Mouse (Mus musculus) layer of hippocampus, adult 18-20 months (tissue): ENCODE data around the gene Nol4l. TPM values are rescaled to one million over a fixed set of nuclear protein-coding genes. Genes with fewer than 3 reads are reported as not detected.

Experiments
- DNase-seq, 2 experiments: peaks; one replicate each; pipeline ENCODE4 v3.0.0; 2022; ENCODE audit warnings: low spot score in 2 of 2
- total RNA-seq, 2 experiments: library from RNA; stranded (reverse); gene quantifications; 2 replicates each; pipeline ENCODE4 v1.2.3; 2021

Nol4l gene
- total RNA-seq, 2 experiments from 2014 or later: 46.5 to 48.1 TPM

DNA sequence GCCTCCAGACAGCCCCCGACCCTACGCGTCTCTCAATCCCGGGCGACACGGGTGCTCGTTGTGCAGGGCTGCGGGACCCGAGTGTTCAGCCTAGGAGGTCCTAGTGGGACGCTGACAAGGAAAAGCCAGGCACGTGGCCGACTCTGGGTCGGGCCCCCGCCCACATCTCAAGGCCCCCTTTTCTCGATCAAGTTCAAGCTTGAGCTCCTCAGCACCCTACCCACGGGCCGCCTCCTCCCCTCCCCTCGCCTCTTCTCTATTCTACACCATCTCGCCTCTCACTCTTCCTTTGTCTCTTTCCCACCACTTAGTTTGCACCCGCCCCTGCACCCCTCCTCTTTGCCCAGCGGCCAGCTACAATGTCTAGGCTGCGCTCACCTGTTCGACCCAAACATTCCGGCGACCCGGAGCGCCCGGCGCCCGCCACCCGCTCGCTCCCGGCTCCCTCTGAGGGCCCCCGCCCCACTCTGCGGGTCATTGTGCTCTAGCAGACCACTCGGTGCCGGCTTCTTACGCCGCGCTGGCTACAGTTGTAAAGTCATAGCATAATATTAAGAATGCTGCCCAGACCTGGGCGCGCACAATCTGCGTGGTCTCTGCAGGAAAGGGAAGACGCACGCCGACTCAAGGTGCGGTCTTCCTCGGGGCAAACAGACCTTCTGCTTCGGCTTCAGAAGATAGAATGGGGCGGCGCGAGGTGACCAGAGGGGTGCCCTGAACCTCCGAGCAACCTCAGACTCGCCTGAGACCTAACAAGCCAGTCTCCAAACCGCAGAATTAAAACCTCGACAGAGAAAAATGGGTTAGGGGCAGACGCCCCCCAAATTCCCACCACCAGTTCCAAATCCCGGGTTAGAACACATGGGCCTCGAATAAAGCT is 84.4 kb downstream of the Nol4l start:
- no peak for DNase-seq

DNA sequence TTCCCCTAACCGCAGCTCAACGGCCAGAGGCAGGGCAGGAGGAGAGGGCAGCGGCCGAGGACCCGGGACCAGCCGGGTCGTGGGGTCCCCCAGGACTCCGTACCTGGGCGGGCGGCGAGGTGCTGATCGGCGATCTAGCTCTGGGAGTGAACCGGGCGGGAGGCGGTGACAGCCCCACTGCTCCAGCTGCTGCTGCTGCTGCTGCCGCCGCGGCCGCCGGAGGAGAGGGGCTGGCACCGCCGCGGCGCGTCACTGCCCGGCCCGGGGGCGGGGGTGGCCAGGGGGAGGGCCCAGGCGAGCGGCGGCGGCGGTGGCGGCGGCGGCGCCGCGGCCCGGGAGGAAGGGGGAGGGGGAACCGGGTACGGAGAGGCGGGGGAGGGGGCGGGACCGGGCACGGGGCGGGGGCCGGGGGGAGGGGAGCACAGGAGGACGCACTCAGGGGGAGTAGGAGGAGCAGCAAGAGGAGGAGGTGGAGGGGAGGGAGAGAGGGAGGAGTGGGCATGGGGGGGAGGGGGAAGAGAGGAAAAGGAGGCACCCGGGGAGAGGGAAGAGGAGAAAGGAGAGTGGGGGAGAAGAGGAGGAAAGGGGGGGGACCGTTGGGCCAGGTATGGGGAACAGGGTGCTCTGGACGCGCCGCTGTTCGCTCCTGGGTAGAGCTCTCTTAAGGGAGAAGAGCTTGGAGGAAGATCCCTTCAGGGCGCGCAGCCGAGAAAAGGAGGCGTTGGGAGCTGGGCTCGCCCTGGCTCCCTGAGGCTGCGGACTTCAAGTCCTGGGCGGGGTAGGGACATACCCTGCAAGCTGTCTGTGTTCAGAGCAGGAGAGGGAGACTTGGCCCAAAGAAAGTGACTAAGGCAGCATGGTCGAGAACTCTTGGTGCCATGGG is 85.3 kb downstream of the Nol4l start:
- peak in 1 of 2 experiments; percentile 44 for DNase-seq

DNA sequence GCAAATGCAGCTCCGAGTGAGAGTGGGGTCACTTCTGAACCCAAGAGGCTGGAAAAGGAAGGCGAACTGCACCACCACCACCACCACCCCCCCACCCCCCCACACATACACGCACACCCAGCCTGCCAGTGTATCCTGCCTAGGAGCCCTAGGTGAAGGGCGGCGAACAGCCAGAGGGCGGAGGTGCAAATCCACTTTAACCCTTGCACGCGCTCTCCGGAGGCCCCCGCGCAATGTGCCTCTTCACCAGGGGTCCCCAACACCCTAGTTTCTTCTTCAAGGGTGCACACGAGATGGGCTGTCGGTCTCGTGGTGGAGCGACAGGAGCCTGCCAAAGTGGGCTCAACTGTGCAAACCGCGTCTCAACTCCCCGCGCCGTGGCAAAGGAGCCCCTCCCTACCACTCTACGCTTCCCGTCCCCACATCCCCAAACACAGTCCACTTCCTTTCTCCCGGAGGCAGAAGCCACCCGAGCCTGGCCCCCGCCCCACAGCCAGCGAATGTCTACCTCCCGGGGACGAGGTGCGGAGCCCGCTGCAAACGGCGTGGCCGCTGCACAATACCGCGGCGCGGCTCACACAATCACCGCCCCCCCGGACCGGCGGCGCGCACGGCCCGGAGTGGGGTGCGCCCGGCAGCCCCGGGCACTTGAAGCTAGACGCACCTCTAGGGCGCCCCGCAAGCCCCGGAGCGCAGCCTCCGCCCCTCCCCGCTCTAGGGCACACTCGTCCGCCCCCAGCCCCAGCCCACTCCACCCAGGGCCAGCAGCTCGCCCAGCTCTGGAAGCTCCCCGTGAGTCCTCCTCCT is 86.1 kb downstream of the Nol4l start:
- peak in 1 of 2 experiments; percentile 31 for DNase-seq

DNA sequence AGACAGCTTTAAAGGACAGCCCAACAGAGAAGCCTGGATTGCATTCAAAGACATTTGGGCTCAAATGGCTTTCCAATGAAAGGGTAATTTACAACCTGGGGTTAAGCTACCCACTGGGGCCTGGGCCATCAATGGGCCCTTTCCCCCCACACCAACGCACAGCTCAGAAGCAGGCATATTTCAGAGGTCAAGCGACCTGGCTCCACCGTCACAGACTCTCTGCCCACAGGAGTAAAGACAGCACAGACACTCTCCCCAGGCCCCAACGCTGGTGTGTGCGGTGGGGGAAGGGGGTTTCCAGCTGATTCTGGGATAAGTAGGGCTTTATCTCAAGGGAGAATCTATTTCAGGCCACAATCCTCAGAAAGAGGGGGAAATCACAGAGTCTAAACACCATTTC is 87.1 kb downstream of the Nol4l start:
- no peak for DNase-seq

DNA sequence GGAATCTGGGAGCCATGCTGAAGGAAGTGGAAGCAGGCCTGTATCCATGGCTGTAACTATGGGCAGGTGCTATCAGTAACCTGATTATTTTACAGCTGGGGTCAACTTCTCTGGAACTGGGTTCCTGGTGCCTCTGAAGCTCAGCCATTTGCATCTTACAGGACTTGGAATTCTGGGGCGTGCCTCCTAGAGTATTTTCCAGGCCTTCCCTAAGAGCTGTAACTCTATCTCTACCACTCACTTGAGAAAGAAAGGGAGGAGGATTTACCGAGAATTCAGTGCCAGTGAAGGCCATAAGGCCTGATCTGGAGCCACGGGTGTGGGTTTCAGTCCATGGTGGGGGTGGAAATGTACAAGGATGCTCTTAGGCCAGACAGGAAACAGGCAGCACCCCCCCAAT is 88.5 kb downstream of the Nol4l start:
- no peak for DNase-seq

DNA sequence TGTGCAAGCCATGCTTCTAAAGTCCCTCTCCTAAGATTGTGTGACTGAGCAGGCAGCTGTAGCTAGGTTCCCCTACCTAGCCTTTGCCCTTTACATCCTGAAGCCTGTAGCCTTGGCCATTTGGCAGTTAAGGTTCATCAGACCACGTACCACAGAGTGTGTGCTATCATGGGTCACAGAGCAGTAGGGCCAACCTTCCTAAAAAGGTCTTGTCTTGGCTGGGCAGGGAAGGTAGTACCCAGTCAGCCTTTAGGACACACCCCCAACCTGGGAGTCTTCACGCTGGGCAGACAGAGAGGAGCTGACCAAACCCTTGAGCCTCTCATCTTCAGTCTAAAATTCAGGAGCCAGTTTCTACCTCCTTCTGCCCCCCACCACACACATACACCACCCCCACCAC is 89.0 kb downstream of the Nol4l start:
- DNase-seq: no peak

DNA sequence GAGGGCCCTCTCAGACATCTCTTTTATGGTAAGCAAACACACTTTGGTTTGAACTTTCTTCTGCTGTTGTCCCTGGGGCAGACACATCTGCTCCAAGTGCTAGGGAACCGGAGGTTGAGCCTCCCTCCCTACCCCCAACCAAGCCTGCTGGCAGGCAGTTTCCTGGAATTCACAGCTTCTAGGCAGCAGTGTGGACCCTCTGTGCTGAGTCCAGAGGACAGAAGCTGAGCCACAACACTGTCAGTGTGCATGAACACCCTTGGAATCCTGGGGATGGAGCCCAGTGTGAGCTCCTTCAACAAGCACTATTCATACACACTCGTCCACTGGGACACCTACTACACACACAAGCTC is 92.5 kb downstream of the Nol4l start:
- no peak for DNase-seq

DNA sequence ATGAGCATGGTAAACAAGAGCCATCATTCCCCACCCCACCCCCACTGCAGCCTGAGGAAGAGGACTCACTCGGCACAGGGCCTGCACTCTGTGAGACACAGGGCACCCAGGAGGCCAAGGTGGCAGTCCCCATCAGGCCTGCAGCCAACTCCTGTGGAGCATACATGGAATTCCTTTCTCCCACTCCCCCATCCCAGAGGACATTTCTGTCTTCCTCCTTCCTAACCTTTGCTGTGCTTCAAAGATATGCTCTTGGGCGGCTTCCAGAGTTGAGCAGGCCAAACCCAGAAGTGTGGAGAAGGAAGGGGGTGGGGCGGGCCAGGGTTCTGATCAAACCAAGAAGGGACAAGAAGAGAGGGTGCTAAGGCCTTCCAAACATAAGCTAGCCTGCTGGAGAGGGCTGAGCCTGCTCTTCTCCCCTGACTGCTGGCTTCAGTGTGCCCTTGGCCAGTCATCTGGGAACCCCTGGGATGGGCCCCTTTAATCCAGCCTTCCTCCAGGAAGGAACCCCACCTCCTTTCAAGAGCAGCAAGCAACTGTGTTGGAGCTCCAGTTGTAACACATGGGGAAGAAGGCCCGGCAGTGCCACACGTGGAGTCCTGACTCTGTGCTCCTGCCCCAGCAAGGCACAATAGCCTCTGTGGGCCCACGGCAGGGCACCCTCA is 93.0 kb downstream of the Nol4l start:
- no peak for DNase-seq

DNA sequence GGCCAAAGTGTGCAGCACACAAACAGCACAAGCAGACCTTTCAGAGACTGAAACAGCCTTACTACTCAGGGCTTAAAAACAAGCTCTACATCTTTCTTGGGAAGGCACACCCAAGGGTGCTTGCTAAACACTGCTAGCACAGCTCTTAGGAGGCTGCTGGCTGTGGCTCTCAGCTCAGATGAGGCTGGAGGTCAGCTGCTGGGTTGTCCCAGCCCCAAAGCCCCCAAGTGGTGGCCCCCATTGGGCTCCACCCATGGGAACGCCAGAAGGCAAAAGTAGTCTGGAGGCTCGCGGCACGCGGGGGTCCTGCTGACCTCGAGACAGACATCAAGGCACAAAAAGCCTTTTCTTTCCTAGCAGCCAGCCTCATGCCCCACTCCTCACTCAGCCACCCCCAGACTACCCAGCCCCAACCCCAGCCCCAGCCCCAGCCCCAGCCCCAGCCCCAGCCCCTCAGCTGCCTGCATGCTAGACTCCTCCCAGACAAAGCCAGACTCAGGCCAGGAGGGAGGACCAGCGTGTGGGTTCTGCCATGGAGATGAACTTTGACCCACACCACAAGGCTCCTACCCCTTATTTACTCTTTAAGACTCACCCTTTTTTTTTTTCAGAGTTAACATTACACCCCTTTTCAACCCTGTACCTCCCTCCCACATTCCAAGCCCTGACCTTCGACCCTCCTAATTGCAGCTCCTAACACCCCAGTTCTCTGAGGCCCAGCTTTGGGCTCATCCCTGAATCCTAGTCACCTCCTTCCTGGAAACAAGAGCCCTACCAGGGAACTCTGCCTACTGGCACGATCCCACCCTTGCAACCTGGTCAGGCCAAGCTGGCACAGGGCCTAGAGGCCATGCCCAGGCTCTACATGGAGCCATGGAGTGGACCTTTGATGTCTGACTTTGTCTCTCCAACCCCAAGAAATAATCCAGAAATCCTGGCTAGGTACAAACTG is 94.6 kb downstream of the Nol4l start:
- DNase-seq: no peak

DNA sequence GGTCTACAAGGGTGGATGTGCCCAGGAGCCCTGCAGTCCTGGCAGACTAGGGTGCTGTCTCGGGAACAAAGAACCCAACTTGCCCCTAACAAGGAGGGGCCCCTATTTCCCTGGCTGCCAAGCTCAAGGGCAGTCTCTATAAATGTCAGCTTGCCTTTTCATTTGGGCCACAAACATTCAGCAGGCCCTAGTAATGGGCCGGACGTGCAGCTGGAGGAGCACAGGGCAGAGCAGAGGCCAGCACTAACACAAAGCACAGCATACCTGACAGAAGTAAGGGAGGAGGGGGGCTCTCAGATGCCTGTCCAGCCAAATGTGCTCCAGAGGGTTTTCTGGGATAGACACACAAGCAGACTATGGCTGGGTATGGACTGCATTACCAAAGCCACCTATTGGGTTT is 95.9 kb downstream of the Nol4l start:
- no peak for DNase-seq

DNA sequence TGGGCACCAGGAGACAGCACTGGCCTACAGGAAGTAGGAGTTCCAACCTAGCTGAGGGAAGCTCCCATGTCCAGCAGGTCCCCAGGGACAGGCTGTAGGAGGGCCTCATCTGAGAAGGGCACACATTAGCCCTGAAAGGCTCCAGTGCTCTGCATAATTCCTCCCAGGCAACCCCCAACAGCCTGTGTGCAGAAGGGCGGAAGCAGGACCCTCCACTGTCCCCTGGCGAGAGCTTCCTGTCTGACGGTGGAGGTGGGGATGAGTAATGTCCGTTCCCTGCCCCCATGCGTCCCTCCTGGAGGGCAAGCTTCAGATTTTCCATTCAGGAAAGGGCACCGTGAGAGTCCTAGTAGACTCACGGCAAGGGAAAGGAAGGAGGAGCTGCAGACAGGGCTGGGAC is 97.3 kb downstream of the Nol4l start:
- no peak for DNase-seq

DNA sequence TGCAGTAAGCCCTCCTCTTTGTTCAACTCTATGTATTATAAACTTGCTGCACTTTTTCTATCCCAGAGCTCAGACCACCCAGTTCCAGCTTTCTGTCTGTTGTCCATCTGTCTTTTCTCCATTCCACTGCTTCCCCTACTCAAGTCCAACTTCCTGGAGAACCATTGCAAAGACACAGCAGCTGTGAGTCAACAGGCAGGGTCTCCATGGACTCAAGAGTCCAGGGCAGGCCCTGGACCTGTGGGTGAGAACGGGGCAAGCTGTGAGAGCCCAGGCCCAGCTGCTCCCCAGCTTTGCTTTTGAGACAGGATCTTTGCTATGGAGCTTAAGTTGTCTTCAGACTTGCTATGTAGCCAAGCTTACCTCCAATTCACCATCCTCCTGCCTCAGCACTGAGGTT is 99.2 kb downstream of the Nol4l start:
- no peak for DNase-seq

DNA sequence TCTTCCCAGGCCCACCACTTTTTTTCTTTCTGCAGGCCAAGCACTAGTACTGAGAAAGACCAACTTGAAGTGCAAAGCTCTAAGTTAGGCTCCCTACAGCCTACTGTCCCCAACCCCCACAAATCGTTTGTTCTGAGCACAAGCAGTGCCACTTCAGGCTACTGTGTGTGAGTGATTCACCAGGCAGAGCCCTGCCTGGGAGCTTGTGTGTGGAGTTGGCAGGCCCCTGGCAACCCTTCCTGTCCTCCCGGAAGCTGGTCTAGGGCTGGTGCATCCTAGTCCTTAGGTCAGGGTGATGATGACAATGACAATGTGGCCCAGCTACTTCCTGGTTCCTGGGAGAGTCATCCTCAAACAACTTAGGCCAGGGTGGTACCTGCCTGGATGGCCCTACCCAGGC is 101.3 kb downstream of the Nol4l start:
- DNase-seq: peak in 1 of 2 experiments; percentile 46

DNA sequence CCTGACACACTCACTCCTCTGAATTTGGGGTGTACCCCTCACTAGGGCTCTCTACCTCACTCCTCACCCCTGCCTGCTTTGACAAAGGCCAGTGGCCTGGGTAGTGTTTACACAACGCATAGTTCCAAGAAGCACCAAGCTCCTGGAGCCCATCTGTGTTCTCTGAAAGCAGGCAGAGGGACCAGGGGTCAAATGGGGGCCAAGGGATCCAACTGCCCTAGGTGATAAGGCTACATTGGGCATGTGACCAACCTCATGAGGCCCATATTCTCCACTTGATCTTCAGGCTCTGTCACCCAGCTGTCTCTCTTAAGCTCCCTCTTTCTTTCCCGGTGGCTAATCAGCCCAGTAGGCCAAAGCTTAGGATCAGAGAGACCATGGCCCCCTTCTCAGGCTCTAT is 102.8 kb downstream of the Nol4l start:
- DNase-seq: no peak

DNA sequence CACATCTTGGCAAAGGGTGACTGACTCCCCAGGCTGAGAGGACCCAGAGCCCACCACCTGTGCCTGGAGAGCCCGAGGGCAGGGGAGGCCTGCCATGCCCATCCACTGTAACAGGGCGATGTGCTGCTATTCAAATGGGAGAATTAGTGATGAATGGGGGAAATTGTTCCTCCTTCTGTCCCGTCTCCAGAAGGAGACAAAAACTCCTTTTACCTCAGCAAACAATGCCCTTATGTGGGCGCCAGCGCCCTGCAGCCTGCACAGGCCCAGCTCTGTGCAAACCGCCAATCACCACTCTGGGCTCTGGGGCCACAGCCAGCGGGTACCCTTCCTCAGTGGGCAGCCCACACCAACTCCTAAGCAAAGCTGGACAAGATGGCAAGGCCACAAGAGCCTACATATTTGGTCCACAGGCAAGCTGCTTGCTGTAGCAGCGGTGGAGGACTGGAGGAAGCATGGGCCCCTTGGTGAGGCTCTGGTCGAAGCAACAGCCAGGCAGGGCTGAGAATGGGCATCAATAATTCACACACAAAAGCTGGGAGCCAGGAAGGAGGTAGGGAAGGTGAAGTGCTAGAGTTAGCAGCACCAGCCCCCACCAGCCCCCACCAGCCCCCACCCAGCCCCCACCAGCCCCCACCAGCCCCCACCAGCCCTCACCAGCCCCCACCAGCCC is 103.6 kb downstream of the Nol4l start:
- DNase-seq: peak; percentile 48 to 71

DNA sequence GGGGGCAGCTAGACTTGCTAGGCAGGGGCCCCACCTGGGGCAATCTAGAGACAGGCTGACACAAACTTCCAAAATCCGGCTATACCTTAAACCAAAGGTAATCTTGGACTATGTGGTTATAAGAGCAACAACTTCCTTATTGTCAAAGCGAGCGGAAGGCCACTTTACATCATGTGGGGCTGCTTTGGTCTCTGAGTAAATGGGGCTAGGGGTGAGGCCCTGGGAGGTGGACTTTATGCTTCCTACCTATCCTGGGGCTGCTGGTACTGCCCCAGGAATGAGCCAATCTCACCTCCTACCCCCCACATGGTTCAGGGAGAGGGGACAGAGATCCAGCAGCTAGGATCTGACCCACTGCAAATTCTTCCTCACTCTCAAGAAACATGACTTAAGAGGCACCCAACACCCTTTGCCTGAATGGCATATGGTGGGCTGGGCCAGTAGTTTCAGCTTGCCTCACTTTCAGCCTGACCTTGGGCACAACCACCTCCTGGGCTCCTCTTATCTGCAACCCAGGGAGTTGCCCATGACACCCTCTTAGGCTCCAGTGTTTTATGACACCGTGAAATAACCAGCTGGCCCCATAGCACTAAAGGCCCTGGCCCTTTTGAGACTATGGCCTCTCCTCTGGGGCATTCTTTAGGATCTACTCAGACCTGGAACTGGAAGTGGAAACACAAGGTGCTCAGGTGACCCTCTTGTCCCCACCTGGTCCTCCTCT is 104.5 kb downstream of the Nol4l start:
- no peak for DNase-seq

DNA sequence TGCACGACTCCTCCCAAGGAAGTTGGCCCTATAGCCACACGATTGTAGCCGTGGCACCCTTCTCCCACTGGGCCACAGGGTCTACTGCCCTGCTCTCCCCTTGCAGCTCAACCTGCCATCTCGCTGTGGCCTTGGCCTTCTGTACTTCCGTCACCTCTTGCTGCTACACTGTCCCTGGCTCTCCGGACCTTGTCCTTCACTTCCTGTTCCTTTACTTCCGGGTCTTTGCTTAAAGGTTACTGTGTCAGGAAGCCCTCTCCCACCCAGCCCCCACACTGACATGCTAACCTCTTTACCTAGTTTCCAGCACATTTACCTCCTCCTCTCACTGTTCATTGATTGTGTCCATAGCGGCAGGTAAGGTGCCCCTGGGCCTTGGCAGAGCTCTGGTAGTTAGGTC is 105.2 kb downstream of the Nol4l start:
- DNase-seq: no peak

DNA sequence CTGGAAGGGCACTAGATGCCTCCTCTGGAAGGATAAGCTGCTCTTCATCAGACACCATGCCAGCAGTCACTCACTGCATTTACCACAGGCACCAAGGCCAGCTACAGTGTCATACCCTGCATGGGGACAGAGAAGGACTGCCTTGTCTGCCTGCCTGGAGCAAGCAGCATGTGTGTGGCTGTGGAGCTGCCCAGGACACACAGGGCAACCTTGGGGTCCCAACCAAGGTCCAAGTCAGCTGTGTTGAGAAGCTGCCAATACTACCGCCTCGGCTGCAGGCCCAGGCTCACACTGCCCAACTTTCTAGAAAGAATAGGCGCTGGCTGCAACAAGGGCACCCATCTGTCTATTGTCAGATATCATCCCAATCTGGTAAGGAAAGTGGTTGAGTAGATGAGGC is 106.7 kb downstream of the Nol4l start:
- DNase-seq: no peak

DNA sequence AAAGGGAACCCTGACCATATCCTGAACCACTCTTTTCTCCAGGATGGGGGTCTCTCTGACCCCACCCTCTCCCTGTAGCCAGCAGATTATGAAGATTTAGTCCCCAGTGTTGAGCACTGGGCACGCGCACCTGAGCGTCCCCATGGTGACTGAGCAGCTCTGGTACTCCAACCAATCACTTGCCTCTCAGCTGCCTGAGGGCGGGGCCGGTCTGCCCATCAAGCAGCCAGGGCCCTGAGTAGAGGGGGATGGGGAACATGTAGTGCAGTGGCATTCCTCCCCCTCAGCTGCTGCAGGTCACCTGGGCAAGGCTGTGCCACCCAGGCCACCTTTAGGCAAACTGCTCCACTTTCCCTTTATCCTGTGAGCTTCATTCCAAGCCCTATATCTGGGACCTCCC is 107.7 kb downstream of the Nol4l start:
- no peak for DNase-seq
